Mouse (Mus musculus): Measurements from ENCODE around the gene Cass4. TPM values are rescaled to one million over a fixed set of nuclear protein-coding genes. Genes with fewer than 3 reads are reported as not detected.

Gene Cass4
- polyA plus RNA-seq, 1 experiment from 2014 or later, result 0.36 TPM

Other genes starting within 250 kb of the Cass4 start
- gene Mc3r, start 145.3 kb upstream of the Cass4 start, polyA plus RNA-seq (2016; fragmentation: Nextera tagmentation; extraction: Ambion mirVana), result not detected in 2 replicates
- gene Fam210b, start 48.2 kb upstream of the Cass4 start, polyA plus RNA-seq (2016; fragmentation: Nextera tagmentation; extraction: Ambion mirVana), result 24.3 and 24.5 TPM in 2 replicates
- gene Aurka, start 23.3 kb upstream of the Cass4 start, polyA plus RNA-seq (2016; fragmentation: Nextera tagmentation; extraction: Ambion mirVana), result 102 and 106 TPM in 2 replicates
- gene Cstf1, start 23.1 kb upstream of the Cass4 start, polyA plus RNA-seq (2016; fragmentation: Nextera tagmentation; extraction: Ambion mirVana), result 34.6 and 35.2 TPM in 2 replicates
- 46.5 and 49.3 TPM in 2 replicates for gene Rtf2, start 46.8 kb downstream of the Cass4 start, polyA plus RNA-seq (2016; fragmentation: Nextera tagmentation; extraction: Ambion mirVana)
- 1.1 and 1.4 TPM in 2 replicates for gene Gcnt7, start 64.8 kb downstream of the Cass4 start, polyA plus RNA-seq (2016; fragmentation: Nextera tagmentation; extraction: Ambion mirVana)
- 0.26 TPM in 1 of 2 replicates, not detected in the other for gene Fam209, start 78.7 kb downstream of the Cass4 start, polyA plus RNA-seq (2016; fragmentation: Nextera tagmentation; extraction: Ambion mirVana)
- 0.10 TPM in 1 of 2 replicates, not detected in the other for gene Tfap2c, start 155.8 kb downstream of the Cass4 start, polyA plus RNA-seq (2016; fragmentation: Nextera tagmentation; extraction: Ambion mirVana)